Mouse (Mus musculus) kidney, adult 9 months (tissue): ENCODE data around the gene Syt14.

Experiments used
- DNase-seq: peaks from one replicate; pipeline ENCODE4 v3.0.0; 2022

The Syt14 gene

GRCm38 (mm10) chr1:192860273-192860672 is 175.3 kb downstream of the Syt14 start:
- DNase-seq, result no peak

GRCm38 (mm10) chr1:192857582-192857981 is 178.0 kb downstream of the Syt14 start:
- DNase-seq, result no peak

GRCm38 (mm10) chr1:192856931-192857330 is 178.6 kb downstream of the Syt14 start:
- no peak for DNase-seq

- DNase-seq, result no peak
Observed at GRCm38 (mm10) chr1:192856411-192856810, 179.2 kb downstream of the Syt14 start.

- DNase-seq, result peak; percentile 36
Observed at GRCm38 (mm10) chr1:192855474-192856230, 179.9 kb downstream of the Syt14 start, which contains the start of gene Sertad4. Gene Sertad4, minus strand, starts transcription at chr1:192855756.

- peak; percentile 35 for DNase-seq
Observed at GRCm38 (mm10) chr1:192854819-192855271, 180.7 kb downstream of the Syt14 start.

- no peak for DNase-seq
Observed at GRCm38 (mm10) chr1:192853988-192854818, 181.4 kb downstream of the Syt14 start.

- DNase-seq, result no peak
Observed at GRCm38 (mm10) chr1:192853429-192853828, 182.1 kb downstream of the Syt14 start.

- no peak for DNase-seq
Observed at GRCm38 (mm10) chr1:192852047-192852446, 183.5 kb downstream of the Syt14 start.

- DNase-seq, result peak; percentile 45
Observed at GRCm38 (mm10) chr1:192851640-192852039, 183.9 kb downstream of the Syt14 start.

- DNase-seq, result no peak
Observed at GRCm38 (mm10) chr1:192851126-192851525, 184.4 kb downstream of the Syt14 start.

GRCm38 (mm10) chr1:192849616-192850015 is 186.0 kb downstream of the Syt14 start:
- no peak for DNase-seq

GRCm38 (mm10) chr1:192847254-192847653 is 188.3 kb downstream of the Syt14 start:
- DNase-seq, result no peak
